Mouse (Mus musculus) spleen, adult 2 months (tissue): ENCODE measurements around the gene Fxyd5.

Experiments
- CTCF ChIP-seq: fragments of 200-500 bp; IDR thresholded peaks from 2 replicates; pipeline ENCODE4 v1.5.1; 2011; ENCODE audit warnings: mild to moderate bottlenecking, inconsistent platforms; ENCODE audit not compliant: insufficient read depth, insufficient read length, insufficient replicate concordance; ENCODE audit errors: extremely low read depth
- POLR2A ChIP-seq: fragments of 200-500 bp; IDR thresholded peaks from 2 replicates; pipeline ENCODE4 v1.6.1; 2011; ENCODE audit warnings: low read depth, low read length, inconsistent platforms

GRCm38 (mm10) chr7:31050921-31051320, 8.6 kb upstream of the Fxyd5 start:
- TF ChIP-seq CTCF = no peak
- TF ChIP-seq POLR2A = no peak
